Mouse (Mus musculus) MEL-GATA-1-ER (cell line): Measurements from ENCODE around the gene Rnf113a2.

Experiments used
- DNase-seq: peaks from one replicate; pipeline ENCODE4 v3.0.0-alpha.2; 2012; ENCODE audit warnings: low read depth; ENCODE audit errors: extremely low read depth

The Rnf113a2 gene

DNA sequence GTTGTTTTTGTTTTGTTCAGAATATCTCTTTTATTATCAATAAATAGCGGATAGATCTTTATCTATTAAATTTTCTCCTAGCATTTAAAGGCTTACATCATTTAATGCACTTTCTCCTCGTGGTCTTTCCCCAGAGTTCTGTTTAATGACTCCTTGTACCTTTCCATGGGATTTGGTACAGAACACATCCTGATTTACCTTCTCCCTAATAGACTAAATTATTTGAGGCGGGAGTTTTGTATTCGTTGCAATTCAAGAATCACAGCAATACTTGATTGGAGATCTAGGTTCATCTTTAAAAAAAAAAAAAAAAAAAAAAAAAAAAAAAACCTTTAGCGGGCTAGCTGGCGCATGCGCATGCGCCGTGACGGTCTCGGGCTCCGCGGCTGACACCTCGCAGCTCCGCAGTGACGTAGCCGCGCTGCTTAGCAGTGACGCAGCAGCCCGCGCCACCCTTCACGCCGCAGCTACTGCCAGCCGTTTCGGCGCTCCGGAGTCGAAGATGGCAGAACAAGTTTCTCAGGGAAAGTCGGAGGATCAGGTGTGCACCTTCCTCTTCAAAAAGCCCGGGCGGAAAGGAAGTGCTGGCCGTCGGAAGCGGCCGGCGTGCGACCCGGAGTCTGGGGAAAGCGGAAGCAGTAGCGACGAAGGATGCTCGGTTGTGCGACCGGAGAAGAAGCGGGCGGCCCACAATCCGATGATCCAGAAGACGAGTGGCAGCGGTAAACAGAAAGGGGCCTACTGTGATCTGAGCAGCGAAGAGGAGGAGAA, at the start of gene Rnf113a2:
Gene Rnf113a2 (plus strand): TSS at position 363 of the 771 bp plus-strand sequence.
- DNase-seq = no peak

DNA sequence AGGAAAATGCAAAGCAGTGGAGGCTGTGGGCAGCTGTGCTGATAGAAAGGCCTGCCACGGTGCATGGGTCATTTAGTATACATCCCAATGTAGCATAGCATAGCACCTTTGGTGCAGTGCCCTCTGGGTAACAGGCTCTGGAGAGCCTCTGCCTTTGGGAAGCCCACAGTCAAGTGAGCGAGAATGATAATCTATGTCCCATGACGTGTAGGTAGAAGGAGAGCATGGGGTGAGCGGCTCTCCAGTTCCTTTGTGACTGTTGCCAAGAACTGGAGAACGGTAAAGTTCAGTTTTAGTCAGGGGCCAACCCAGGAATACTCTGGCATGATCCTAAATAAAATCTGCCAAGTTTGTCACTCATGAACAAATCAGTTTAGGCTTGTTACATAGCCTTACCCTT, 45.3 kb upstream of the Rnf113a2 start:
- DNase-seq = no peak

DNA sequence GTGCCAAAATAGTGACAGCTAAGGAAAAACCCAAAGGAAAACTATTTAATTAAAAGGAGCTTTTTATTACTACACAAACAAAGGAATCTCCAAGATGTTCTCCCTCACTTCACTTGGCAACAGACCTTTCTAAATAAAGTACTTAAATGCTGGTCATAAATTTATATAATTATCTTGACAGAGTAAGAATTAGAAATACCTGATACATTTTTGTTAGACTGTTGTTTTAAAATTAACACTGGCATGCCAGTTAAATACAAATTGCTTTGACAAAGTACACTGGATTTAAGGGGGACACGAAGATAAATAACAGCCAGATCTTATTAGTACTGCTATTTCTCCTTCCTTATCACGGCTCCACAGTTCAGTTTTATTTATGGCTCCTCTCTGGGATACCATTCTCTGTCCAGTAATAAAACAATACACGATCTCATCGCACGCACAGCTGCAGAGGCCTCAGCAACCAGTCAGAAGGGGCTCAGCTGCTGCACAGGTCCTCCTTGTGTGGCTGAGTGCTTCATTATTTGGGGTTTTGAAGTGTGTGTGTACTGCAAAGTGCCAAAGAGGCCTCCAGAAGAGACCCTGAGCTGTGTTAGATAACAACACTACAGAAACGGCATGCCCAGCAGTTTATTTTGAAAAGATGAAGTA, 43.0 kb upstream of the Rnf113a2 start:
- DNase-seq = no peak

DNA sequence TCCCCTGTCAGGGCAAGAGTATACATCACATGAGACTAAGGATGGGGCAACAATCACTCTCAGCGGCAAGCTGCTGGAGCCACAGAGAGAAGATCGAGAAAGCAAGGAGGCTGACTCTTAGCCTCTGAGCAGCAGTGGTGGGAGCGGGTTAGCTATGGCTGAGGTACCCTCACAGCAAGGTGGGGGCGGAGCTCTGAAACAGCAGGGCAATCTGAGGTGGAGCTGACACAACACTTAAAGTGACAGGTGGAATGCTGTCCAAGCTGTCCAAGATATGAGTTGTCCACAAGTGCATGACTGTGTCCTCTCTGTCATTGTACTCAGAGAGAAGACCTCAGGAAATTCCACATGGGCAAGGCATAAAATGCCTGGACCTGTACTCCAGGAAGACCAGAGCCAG, 34.6 kb upstream of the Rnf113a2 start:
- DNase-seq = no peak

DNA sequence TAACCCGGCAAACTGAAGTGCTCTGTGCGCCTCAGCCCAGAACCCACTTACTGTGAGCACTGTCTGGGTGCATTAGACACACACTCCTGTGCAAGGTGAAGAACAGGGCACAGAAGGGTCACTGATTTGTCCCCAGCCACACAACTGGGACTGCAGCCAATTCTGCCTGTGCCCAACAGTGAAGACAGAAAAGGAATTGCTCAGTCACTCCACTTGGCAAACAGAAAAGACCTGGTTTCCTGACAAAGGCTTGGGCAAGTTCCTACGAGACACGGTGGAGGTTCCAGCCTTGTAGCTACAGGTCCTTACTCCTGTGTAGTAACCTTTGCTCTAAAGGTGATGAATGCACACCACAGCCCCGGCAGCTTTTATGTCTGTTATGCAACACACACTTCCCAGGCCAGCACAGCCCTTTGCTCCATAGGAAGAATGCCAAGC, 32.3 kb upstream of the Rnf113a2 start:
- no peak for DNase-seq

DNA sequence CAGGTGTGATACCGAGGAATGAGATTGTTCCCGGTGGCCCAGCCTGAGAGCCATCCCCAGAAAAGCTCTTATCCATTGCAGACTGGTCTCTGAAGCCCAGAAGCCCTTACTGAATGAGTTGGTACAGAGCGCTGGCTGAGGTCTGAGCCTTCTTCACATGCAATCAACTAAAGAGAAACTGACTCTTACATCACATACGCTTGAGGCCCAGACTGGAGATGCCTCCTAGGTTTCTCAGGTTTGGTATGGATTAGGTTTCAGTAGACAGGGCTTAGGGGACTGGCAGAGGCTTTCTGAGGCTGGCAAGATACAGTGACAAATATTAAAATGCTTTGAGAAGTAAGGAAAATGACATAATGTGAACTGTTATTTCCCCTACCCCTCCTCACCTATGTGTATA, 31.6 kb upstream of the Rnf113a2 start:
- DNase-seq = no peak

DNA sequence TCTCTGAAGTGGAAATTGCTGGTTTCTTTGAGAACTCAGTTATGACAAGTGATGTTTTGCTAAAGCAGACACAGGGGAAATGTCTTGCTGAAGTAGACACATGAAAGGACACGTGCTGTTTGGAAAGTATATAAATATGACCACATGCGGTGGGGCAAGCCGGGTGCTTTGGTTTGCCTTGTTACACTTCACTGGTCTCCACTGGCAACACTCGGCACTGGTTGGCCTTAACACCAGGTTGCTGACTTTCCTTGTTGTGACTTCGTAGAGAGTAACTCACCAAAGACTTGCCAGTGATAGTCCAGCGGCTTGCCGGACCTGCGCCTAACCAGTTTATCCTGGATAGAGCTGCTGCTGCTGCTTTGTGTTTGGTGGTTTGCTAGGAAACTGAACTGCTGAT, 28.9 kb upstream of the Rnf113a2 start:
- DNase-seq = no peak

DNA sequence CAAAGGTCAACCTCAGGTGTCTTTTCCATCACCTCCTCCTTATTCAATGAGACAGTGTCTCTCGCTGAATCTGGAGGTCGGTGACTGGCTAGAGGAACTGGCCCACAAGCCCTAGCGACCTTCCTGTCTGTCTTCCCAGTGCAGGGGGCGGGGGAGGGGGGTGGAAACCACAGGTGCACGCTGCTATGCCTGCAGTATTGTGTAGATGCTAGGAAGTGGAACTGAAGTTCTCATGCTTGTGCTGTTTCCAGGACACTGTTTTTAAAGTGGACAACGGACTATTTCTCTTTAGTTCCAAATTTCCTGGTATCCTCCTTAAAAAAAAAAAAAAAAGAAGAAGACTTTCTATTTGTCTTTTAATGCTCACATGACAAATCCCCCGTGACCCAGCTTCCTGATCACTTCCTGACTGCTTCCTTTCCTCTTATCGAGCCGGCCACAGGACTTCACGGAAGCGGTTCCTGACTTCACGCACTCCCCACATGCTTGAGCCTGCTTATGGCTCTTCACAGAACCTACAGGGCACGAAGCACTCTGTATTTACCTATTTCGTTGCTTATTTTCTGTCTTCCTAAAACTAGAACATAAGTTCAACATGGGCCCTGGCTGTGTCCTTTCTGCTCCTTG, 28.1 kb upstream of the Rnf113a2 start:
- no peak for DNase-seq

DNA sequence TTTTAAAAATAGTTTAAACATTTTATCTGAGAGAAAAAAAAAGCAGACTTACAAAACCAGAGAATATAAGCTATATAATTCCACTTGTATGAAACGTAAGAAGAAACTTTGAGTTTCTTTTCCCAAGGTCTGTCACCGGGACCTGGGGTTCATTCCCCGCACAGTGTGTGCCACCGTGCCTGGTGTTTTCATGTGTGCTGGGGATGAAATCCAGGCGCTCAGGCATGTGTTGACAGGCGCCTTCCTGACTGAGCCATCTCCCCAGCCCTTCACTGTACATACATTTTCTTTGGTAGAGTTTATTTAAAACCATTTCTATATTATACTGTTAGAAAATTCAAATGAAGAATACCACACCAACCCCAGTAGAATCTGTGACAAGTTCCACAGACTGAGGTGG, 26.7 kb upstream of the Rnf113a2 start:
- DNase-seq = no peak

DNA sequence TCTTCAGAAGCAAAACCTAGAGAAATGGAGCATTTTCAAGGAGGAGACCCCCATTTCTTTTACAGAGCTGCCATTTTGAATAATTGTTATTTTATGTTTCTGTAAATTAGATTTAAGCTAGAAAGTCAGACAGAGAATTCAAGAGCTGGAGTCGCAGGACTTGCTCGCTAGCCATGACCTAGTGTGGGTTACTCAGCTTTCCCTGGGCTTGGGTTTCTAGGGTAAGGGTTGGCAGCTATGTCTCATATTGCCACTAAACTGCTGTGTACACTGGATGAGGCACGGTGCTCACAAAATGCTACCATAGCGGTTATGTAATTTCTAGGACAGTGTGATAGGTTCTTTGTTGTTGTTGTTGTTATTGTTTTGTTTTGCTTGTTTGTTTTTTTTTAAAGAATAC, 24.3 kb upstream of the Rnf113a2 start:
- no peak for DNase-seq

DNA sequence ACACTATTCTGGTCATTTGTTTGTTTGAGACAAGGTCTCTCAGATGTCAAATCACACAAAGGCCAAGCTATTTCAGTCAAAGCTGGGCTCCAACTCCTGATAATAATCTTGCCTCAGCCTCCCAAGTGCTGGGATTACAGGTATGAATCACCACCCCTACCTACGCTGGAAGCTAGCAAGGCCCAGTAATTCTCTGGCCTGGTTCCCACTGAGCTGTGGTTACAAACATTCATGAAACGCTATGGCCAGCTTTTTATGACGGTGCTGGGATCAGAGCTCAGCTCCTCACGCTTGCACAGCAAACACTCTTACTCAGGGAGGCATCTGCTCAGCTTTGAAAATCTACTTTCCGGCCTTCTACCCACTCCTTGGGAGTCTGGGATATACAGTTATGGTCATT, 23.1 kb upstream of the Rnf113a2 start:
- no peak for DNase-seq

DNA sequence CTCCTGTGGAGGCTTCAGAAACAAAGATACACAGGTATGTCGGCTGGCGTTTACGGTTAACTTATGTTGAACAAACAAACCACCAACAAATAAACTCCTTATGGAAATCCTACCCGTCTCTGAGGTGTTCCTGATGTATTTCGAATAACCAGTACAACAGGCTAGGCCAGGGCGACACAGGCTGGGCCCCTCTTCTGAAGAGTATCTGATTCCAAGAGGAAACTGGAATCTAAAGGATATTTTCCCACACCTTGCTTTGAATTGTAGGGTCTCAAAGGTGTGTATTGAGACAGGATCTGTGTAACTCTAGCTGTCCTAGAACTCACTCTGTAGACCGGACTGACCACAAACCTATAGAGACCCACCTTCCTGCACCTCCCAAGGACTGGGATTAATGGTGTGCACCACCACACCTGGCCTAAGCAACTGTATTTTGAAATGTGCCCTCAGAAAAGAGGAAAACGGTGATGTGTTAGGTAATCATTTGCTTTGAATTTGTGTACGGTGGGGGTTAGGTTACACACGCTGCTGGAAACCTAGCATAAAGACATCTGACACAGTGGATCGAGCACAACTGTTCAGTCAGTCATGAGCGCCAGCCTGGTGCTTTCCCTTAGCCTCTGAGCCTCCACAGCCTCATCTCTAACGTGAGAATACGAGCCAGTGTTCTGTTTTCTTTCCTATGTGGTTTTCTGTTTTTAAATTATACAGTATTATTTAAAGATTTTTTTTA, 19.9 kb upstream of the Rnf113a2 start:
- DNase-seq = no peak

DNA sequence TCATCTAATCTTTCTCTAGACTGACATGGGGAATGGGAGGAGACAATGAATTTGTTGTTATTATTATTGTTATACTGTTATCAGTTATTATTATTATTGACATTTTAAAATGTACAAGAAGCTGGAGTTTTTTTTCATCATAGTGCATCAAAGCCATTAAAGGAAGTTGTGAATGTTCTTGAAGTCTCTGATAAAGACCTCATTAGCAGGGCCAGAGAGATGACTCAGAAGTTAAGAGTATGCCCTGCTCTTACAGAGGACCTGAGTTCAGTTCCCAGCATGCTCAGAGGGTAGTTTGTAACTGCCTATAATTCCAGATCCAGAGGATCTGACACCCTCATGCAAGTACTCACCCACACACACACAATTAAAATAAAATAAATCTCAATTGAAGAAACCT, 19.3 kb upstream of the Rnf113a2 start:
- DNase-seq = no peak

DNA sequence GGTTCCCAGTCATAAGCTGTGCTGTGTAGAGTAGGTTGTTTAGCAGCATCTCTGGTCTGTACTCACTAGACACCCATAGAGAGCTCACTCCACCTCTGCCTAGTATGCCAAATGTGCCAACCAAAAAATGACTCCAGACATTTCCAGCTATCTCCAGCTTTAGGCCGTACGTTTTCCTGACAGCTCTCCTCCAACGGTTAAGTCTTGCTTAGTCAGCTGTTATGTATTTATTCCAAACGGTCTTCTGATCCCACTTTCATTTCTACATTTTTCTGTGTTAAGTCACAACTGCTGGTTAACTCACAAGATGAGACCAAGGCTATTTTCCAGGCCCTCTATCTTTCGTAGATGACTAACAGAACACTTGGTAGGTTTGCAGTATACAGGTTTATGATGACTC, 18.4 kb upstream of the Rnf113a2 start:
- no peak for DNase-seq

DNA sequence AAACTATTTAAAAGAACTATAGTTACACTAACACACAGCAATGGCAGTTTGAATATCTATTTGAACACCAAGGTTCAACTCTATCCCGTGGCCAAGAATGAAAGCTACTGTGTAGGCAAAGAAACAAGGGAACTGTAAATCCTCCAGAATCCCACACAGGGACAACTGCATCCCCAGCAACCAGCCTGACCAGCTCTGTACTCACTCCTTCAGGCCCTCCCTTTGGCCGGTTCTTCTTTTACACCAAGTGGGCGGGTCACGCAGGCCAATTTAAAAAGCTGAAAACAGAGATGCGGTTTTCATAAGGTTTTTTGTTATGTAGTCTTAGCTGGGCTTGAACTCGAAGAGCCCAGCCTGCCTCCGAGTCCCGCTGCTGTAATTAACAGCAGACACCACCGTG, 17.9 kb upstream of the Rnf113a2 start:
- no peak for DNase-seq

DNA sequence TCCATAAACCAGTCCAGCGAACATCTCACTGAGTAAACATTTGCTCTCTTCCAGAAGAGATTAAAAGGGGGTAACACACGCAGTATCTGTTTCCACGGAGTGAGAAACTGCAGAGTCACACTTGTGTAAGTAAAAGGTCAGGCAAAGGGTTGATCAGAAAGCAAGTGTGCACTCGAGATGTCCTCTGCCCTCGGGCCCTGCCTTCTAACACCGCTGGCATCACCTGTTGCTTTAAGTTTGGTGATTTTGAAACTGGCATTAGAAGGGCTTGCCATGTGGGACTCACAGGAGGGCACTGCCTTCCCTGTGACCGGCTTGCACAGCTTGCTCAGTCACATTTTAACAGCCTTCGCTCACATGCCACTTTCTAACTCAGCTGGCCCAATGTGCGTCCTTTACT, 17.3 kb upstream of the Rnf113a2 start:
- DNase-seq = no peak

DNA sequence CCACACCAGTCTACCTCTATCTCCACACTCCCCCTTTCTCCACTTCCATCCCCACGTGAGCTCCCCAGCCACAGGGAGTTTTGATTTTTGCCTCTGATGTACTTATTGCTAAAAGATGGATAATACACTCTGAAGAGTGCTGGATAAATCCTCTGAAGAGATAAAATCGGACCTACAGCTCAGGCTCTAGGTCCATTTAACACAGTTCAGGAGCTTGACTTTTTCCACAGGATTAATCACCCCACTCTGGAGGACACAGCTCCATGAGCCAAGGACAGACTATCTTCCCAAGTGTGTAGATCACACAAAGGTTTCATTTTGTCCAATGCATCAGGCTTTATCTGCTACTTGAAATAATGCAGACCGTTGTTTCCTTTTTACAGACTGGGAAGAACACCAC, 16.9 kb upstream of the Rnf113a2 start:
- DNase-seq = no peak

DNA sequence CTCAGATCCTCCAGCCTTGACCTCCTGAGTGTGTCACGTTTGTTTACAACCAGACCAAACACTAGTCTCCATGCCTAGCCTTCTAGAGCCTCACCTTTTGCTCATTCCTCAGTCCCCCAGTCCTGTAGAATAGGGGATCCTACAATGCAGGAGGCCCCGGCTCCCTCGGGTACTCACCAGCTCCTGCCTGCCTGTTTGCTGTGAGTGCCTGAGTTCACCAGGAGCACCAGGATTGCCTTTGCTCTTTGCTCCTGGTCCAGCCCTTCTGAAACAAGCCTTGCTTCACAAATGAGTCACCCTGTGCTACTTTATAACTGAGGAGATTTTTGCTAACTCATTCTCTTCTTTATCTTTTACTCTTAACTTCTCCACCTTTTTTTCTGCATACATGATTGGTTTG, 16.3 kb upstream of the Rnf113a2 start:
- DNase-seq = no peak

DNA sequence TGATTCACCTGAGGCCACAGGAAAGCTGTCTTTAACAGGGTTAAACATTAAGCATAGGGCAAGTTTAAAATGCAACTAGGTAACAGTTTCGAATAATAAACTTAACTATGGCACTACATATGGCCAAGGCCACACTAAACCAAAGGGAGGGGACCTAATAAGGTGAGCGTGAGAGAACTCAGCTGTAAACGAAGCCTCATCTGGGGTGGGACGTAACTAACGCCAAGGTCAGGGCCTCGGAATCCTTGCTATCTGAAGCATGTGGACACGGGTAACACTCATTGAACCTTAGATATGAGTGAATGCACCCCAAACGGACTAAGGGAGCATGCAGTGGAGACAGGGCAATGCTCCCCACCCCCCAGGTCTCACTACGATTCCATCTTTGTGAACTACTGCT, 14.1 kb upstream of the Rnf113a2 start:
- no peak for DNase-seq

DNA sequence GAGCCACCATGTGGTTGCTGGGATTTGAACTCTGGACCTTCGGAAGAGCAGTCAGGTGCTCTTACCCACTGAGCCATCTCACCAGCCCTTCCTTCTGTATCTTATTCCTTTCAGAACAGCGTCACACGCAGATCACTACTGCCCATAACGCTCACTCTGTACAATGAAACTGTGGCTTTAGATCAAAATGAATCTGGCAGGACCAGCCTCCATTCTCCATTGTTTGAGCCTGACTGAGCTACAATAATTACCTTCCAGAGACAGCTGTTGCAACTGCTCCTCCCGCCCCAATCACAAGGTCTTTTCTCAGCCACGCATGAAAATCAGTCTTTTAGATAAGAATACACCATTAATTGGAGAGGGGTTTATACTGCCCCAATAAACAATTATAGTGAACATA, 12.5 kb upstream of the Rnf113a2 start:
- DNase-seq = no peak

DNA sequence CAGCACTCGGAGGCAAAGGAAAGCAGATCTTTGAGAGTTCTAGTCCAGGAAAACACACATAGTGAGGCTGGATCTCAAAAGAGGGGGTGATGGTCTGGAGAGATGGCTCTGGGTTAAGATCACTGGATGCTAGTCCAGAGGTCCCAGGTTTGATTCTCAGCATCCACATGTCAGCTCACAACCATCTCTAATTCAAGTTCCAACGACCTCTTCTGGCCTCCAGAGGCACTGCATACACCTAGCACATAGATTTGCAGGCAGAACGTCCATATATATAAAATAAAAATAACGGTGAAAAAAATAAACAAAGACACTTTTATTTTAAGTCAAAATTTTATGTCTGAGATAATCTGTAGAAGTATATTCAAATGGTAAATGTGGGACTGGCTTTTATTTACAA, 9.7 kb upstream of the Rnf113a2 start:
- no peak for DNase-seq
